Mouse (Mus musculus) hindlimb bud, embryonic 11.5 days (tissue): ENCODE measurements around the gene Reep1.

ENCODE experiments used
- DNase-seq: peaks from one replicate; pipeline ENCODE4 v3.0.0-alpha.2; 2012; ENCODE audit warnings: low read depth, low spot score; ENCODE audit errors: extremely low spot score

Reep1 gene

GRCm38 (mm10) chr6:71778016-71778415 is 70.7 kb downstream of the Reep1 start:
- no peak for DNase-seq

DNA sequence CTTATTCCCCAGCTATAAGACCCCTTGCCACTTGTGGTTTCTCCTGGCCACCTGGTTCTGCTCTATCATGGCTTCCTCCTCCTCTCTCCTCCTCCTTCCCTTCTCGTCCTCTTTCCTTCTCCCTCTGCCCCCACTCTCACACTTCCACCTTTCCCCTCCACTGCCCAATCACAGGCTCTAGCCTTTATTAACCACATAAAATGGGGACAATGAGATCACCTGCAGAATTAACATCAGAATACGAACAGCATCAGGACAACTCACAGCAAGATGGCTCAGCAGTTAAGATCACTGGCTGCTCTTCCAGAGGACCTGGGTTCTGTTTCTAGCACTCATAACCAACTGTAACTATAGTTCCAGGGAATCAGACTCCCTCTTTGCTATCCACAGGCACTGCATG is 72.5 kb downstream of the Reep1 start:
- DNase-seq, result no peak

GRCm38 (mm10) chr6:71780431-71780830 is 73.1 kb downstream of the Reep1 start:
- no peak for DNase-seq

- no peak for DNase-seq
These were observed 75.8 kb downstream of the Reep1 start for GRCm38 (mm10) chr6:71783165-71783564.

- no peak for DNase-seq
These were observed 81.0 kb downstream of the Reep1 start for GRCm38 (mm10) chr6:71788348-71788747.

- DNase-seq, result no peak
These were observed 84.4 kb downstream of the Reep1 start for GRCm38 (mm10) chr6:71791771-71792170.

- DNase-seq, result no peak
These were observed 92.0 kb downstream of the Reep1 start for GRCm38 (mm10) chr6:71799391-71799790.

- no peak for DNase-seq
These were observed 93.8 kb downstream of the Reep1 start for GRCm38 (mm10) chr6:71801011-71801713.

GRCm38 (mm10) chr6:71801714-71802094 is 94.3 kb downstream of the Reep1 start:
- DNase-seq, result no peak

- DNase-seq, result no peak
These were observed 96.2 kb downstream of the Reep1 start for GRCm38 (mm10) chr6:71803609-71804008.

DNA sequence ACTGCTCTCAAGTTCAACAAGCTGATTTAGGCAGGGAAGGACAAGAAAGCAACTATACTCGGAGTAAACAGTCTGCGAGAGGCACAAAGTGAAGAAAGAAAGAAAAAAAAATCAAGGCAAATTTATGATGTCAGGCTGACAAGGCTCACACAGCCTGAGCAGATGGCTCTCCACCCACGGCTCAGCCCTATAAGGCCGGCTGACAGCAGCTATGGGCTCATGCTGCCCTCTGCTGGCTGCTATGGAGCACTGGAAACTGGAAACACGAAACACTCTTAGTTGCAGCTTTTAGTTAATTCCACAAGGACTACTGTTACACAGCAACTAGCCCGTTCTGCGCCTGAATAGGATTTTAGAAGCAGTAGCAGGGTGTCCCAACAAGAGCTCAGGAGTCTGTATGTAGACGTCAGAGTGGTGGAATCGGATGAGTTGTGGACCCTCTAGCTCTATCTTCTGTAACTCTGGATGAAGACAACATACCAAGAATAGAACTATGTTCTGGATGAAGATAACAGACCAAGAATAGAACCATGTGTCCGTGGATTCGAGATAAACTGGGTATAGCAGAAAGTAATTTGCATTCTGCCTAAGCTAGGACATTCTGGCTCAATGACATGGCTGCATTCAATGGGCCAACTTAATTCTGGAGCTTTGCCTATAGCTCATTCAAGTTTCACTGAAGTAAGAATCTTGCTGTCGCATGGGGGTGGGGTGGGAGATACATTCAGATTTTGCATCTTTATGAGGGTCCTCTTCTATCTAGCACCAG is 96.9 kb downstream of the Reep1 start:
- DNase-seq, result peak; percentile 56

DNA sequence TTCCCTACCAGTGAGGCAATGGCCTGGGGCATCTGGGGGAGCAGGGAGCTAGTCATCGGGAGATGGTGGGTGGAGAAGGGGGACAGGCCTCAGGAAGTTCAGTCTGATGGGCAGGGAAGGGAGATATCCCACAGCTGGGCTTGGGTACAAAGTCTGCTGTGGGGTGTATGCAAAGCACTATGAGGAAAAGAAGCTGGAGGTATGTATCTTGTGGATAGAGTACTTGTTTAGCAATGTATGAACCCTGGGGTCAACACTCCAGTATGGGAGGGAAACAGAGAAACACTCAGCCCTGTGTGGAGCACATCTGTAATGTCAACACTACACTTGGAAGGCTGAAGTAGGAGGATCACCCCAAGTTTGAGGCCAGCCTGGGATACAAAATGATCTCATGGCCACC is 99.4 kb downstream of the Reep1 start:
- DNase-seq, result no peak

DNA sequence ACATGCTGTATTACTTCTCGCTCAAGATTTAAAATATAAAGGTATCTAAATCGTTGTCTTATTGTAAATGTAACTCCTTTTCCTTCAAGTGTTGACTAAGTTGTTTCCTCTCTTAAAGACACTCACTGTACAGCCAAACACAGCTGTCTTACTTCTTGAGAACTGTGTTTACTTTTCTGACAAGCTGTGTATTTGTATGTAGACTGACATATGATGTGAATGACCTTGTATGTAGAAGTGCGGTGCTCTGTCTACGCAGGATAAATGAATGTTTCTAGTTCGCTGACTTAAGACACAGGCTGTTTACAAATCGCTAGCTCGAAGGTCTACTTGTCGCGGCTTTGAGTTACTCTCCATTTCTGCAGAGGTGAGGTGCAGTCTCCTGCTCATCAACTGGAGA is 102.5 kb downstream of the Reep1 start:
- no peak for DNase-seq

- DNase-seq, result no peak
These were observed 105.5 kb downstream of the Reep1 start for GRCm38 (mm10) chr6:71812820-71813219.

GRCm38 (mm10) chr6:71819764-71820292 is 112.5 kb downstream of the Reep1 start:
- DNase-seq, result no peak

GRCm38 (mm10) chr6:71823085-71823484 is 115.7 kb downstream of the Reep1 start:
- no peak for DNase-seq

DNA sequence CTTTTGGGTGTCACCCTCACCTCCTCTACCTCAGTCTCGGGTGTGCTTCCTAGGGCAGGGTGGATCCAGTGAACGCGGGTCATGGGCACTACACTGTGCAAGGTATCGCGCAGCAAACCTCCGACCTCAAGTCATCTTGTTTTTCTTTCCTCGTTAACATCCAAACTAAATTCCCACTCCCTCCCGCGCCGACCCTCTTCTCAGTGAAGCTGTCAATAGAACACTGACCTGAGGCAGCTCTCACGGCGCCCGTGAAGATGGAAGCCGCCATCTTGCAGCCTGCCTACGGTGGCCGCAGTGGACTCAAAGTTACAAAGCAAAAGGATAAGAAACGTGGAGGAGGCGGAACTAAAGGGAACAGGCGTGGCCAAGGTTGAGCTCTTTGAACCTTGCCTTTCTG is 116.1 kb downstream of the Reep1 start:
- no peak for DNase-seq

GRCm38 (mm10) chr6:71823961-71824360 is 116.6 kb downstream of the Reep1 start:
- no peak for DNase-seq

GRCm38 (mm10) chr6:71826869-71827268 is 119.5 kb downstream of the Reep1 start, which contains the start of gene Mrpl35:
Mrpl35 (minus strand) TSS chr6:71826969.
- DNase-seq, result no peak

DNA sequence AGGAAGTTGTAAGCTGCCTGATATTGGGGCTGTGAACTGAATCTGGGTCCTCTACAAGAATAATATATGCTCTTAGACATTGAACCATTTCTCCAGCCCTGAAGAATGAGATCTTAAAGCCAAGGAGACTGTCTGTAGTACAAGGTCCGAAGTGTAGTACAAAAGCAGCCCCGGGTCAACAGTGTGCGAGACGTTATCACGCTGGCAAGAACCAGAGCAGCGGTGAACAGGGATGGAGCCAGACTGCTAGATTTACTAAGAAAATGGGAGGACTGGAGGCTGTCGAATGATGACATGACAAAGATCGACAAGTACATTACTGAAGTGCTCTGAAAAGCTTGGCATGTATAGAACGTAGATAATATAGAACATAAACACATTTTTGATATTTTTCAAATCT is 122.4 kb downstream of the Reep1 start:
- no peak for DNase-seq

- peak; percentile 78 for DNase-seq
These were observed 123.6 kb downstream of the Reep1 start, which contains the start of gene Immt for GRCm38 (mm10) chr6:71830690-71831580. Immt (plus strand) TSS chr6:71831331.
